Mouse (Mus musculus): ENCODE measurements around the gene Bicra. TPM values are rescaled to one million over a fixed set of nuclear protein-coding genes. Genes with fewer than 3 reads are reported as not detected.

The Bicra gene
- polyA plus RNA-seq, 1 experiment from 2014 or later: 3.5 TPM

- Histone ChIP-seq H3K4me1 (replicated peaks) (peaks cover 9% of the 10 kb centered on the region; the same call in 1 of the 2 replicates), H3K9ac (no peak overlapping the region), H3K27ac (no peak overlapping the region), H3K36me3 (no peaks in the 10 kb centered on the region), H3K9me3 (replicated peaks) (no peaks in the 10 kb centered on the region; the same call in 1 of the 2 replicates), H3K4me3 (no peak overlapping the region), H3K27me3 (peaks cover 24% of the 10 kb centered on the region), H3K4me2 (no peak overlapping the region)
- 51% methylated on average over 2 of the region's 2 CpGs for WGBS
- no peak for ATAC-seq (replicated peaks; ENCODE audit: insufficient number of reproducible peaks, insufficient read depth, low FRiP score, low read depth)
Observed at GRCm38 (mm10) chr7:16057136-16057534, 9.4 kb upstream of the Bicra start.

DNA sequence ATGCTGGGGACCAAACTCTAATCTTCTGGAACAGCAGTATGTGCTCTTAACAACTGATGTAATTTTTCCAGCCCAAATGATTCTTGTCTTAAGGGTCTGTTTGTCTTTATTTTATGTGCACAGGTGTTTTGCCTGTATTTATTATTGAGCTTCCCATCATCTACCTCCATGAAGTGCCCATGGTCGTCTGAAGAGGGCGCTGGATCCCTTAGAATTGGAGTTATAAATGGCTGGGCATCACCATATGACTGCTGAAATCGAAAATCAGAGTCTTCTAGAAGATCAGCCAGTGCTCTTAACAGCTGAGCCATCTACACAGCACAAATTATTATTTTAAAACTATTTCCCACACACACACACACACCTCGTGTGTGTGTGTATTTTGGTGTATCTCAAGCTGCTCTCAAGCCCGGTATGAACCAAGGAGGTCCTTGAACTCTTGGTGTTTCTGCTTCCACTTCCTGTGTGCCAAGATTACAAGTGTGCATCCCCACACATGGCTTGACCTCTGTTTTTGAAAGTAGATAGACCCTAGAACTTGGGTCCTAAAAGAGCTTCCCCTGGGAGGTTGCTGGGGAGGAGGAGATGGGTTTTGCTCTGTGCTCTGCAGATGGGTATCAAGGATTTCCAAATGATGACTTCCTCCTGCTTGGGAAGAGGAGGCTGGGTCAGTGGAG lies 8.9 kb upstream of the Bicra start:
- Histone ChIP-seq H3K36me3 (no peaks in the 10 kb centered on the region), H3K27ac (no peak overlapping the region), H3K4me3 (no peak overlapping the region), H3K9ac (no peak overlapping the region), H3K4me1 (replicated peaks) (peaks cover 14% of the 10 kb centered on the region), H3K9me3 (replicated peaks) (no peaks in the 10 kb centered on the region; the same call in 1 of the 2 replicates), H3K27me3 (peaks cover 19% of the 10 kb centered on the region), H3K4me2 (no peak overlapping the region)
- WGBS: 19% methylated on average over 5 of the region's 5 CpGs
- ATAC-seq (replicated peaks; ENCODE audit: insufficient number of reproducible peaks, insufficient read depth, low FRiP score, low read depth): no peak

DNA sequence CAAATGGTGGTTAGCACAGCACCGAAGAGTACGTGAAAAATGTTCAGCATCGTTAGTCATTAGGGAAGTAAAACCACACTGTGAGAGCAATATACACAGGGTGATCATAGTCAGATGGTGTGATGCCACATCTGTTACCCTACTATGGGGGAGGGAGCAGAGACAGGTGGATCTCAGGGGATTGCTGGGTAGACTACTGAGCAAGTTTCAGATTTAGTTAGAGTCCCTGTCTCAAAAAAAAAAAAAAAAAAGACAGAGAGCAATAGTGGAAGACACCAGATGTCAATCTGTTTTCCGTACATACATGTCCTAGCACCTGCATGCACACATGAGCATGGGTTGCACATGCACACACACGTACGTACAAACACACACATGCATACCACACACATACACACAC lies 7.9 kb upstream of the Bicra start:
- Histone ChIP-seq H3K27me3 (peaks cover 10% of the 10 kb centered on the region; the same call in 1 of the 2 replicates), H3K4me1 (replicated peaks) (peaks cover 13% of the 10 kb centered on the region), H3K9me3 (replicated peaks) (no peaks in the 10 kb centered on the region), H3K4me3 (no peak overlapping the region), H3K36me3 (no peaks in the 10 kb centered on the region), H3K4me2 (no peak overlapping the region), H3K27ac (no peak overlapping the region), H3K9ac (no peak overlapping the region)
- no peak for ATAC-seq (replicated peaks; ENCODE audit: insufficient number of reproducible peaks, insufficient read depth, low FRiP score, low read depth)
- 74% methylated on average over 6 of the region's 6 CpGs for WGBS

DNA sequence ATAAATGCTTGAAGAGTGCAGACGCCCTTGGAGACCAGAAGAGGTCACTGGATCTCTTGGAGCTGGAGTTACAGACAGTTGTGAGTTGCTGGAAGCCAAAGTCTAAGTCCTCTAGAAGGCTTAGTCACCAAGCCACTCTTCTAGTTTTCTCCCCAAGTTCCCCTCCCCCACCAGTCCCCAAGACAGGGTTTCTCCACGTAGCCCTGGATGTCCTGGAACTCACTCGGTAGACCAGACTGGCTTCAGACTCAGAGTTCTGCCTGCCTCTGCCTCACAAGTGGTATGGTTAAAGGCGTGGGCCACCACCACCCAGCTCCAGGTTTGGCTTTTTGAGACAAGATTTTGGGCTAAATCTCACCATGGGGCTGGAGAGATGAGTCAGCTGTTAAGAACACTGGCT lies 7.2 kb upstream of the Bicra start:
- peaks cover 4% of the 10 kb centered on the region; the same call in 1 of the 2 replicates for H3K27me3 ChIP-seq
- no peaks in the 10 kb centered on the region for H3K36me3 ChIP-seq
- no peaks in the 10 kb centered on the region for H3K9me3 ChIP-seq (replicated peaks)
- peaks cover 16% of the 10 kb centered on the region for H3K4me1 ChIP-seq (replicated peaks)
- no peak overlapping the region for H3K27ac ChIP-seq
- WGBS: 56% methylated on average over 4 of the region's 4 CpGs
- no peak overlapping the region for H3K9ac ChIP-seq
- ATAC-seq (replicated peaks; ENCODE audit: insufficient number of reproducible peaks, insufficient read depth, low FRiP score, low read depth): no peak
- H3K4me2 ChIP-seq: no peak overlapping the region
- H3K4me3 ChIP-seq: no peak overlapping the region

DNA sequence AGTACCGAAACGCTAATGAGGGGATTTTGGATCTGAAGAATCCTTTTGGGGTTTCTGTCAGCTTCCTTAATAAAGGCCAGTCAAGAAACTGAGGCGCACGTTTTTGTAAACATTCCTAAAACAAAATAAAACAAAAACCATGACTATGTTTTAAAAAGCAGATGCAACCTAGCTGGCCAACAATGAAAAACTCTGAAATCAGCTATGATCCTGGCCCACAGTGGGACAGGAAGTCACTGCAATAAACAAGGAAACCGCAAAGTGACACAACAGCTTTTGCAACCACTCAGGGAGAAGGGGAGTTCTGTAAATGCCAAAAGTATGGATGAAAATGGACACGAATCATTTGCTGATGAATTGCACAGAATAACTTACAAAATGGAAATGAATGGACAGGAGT lies 5.4 kb upstream of the Bicra start:
- no peak for ATAC-seq (replicated peaks; ENCODE audit: insufficient number of reproducible peaks, insufficient read depth, low FRiP score, low read depth)
- Histone ChIP-seq H3K36me3 (no peaks in the 10 kb centered on the region), H3K27ac (peak overlapping the region; percentile 87), H3K4me1 (replicated peaks) (peaks cover 27% of the 10 kb centered on the region), H3K4me2 (peak overlapping the region; percentile 84), H3K4me3 (peak overlapping the region; percentile 63), H3K9ac (no peak overlapping the region), H3K9me3 (replicated peaks) (no peaks in the 10 kb centered on the region), H3K27me3 (no peaks in the 10 kb centered on the region)
- WGBS: 13% methylated on average over 6 of the region's 6 CpGs

DNA sequence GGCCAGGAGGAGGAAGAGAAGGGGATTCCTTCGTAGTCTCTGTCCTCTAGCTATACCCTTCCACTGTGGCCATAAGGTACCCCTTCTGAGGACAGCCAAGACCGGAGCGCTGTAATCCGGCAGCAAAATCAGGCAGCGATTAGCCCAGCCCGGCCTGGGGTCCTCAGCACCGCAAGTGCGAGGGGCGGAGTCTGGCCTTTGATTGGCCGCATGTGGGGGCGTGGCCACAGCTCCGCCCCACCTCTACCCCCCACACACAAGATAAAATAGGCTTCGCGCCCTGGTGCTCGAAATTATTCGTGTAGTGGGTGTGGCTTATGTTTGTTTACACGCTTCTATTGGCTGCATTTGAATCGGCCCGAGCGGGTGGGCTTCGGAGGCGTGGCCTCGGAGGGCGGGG lies 5.0 kb upstream of the Bicra start:
- Histone ChIP-seq H3K4me2 (peak overlapping the region; percentile 84), H3K9ac (peak overlapping the region; percentile 65), H3K9me3 (replicated peaks) (no peaks in the 10 kb centered on the region), H3K27me3 (no peaks in the 10 kb centered on the region), H3K36me3 (no peaks in the 10 kb centered on the region), H3K27ac (peak overlapping the region; percentile 87), H3K4me1 (replicated peaks) (peaks cover 27% of the 10 kb centered on the region), H3K4me3 (peak overlapping the region; percentile 63)
- under 1% methylated on average over 24 of the region's 24 CpGs for WGBS
- peak; percentile 81 for ATAC-seq (replicated peaks; ENCODE audit: insufficient number of reproducible peaks, insufficient read depth, low FRiP score, low read depth)

- Histone ChIP-seq H3K9me3 (replicated peaks) (no peaks in the 10 kb centered on the region), H3K4me3 (peak overlapping the region; percentile 63), H3K27ac (peak overlapping the region; percentile 87), H3K27me3 (no peaks in the 10 kb centered on the region), H3K9ac (peak overlapping the region; percentile 65), H3K36me3 (no peaks in the 10 kb centered on the region), H3K4me2 (peak overlapping the region; percentile 84), H3K4me1 (replicated peaks) (peaks cover 27% of the 10 kb centered on the region)
- peak; percentile 8; the same call in 1 of the 2 replicates for ATAC-seq (replicated peaks; ENCODE audit: insufficient number of reproducible peaks, insufficient read depth, low FRiP score, low read depth)
- WGBS: 3% methylated on average over 19 of the region's 19 CpGs
Observed at GRCm38 (mm10) chr7:16051883-16052595, 4.3 kb upstream of the Bicra start.

GRCm38 (mm10) chr7:16050600-16050999 lies 2.9 kb upstream of the Bicra start:
- 93% methylated on average over 3 of the region's 3 CpGs for WGBS
- no peak overlapping the region for H3K27ac ChIP-seq
- H3K36me3 ChIP-seq: no peaks in the 10 kb centered on the region
- no peak overlapping the region for H3K9ac ChIP-seq
- H3K4me3 ChIP-seq: no peak overlapping the region
- ATAC-seq (replicated peaks; ENCODE audit: insufficient number of reproducible peaks, insufficient read depth, low FRiP score, low read depth): no peak
- H3K4me1 ChIP-seq (replicated peaks): peaks cover 36% of the 10 kb centered on the region
- H3K9me3 ChIP-seq (replicated peaks): no peaks in the 10 kb centered on the region
- H3K27me3 ChIP-seq: no peaks in the 10 kb centered on the region
- H3K4me2 ChIP-seq: no peak overlapping the region

- 81% methylated on average over 7 of the region's 7 CpGs for WGBS
- H3K36me3 ChIP-seq: no peaks in the 10 kb centered on the region
- H3K9me3 ChIP-seq (replicated peaks): no peaks in the 10 kb centered on the region
- H3K4me1 ChIP-seq (replicated peaks): peaks cover 47% of the 10 kb centered on the region
- peak overlapping the region; percentile 92 for H3K4me3 ChIP-seq
- no peak for ATAC-seq (replicated peaks; ENCODE audit: insufficient number of reproducible peaks, insufficient read depth, low FRiP score, low read depth)
- H3K27me3 ChIP-seq: no peaks in the 10 kb centered on the region
- peak overlapping the region; percentile 95 for H3K27ac ChIP-seq
- H3K9ac ChIP-seq: peak overlapping the region; percentile 79; the same call in 1 of the 2 replicates
- H3K4me2 ChIP-seq: peak overlapping the region; percentile 95
Observed at GRCm38 (mm10) chr7:16049576-16049915, 1.8 kb upstream of the Bicra start.

DNA sequence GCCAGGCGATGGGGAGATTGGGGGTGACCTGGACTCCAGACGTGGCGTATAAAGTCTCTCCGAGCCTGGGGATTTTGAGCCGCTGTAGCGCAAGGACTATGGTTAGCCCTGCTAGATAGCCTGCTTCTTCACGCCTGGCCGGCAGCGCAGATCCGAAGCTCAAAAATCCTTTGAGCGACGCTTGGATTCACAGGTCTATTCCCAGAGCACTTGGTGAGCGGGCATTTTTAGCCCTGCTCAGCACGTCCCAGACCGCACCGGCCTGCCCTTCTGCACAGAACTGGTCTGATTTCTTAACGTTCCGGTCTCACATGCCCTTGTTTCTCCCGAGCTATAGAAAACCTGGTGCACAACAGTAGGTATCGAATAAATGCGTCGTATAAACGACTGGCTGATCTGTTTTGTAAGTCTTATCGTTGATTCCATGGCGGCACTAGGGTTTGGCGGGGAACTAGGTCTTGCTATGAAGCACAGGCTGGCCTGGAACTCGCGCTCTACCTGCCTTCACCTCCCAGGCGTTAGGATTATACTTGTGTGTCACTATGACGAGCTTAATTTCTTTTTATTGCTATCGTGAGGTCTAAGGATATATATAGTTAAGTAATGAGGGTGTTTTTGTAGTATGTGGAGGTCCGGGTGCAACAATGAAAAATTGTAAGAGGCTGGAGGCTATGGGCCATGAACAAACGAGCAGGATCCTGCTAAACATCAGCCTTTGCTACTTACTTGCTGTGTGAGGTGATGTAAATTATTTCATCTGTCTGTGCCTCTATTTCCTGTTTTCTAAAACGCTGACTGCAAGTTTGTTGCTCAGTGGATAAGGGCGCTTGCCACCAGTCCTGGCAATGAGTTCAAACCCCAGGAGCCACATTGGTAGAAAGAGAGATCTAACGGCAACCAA lies 1.2 kb upstream of the Bicra start:
- Histone ChIP-seq H3K4me3 (peak overlapping the region; percentile 92), H3K27ac (peak overlapping the region; percentile 95), H3K4me2 (peak overlapping the region; percentile 95), H3K9me3 (replicated peaks) (no peaks in the 10 kb centered on the region), H3K36me3 (no peaks in the 10 kb centered on the region), H3K9ac (peak overlapping the region; percentile 79), H3K27me3 (no peaks in the 10 kb centered on the region), H3K4me1 (replicated peaks) (peaks cover 53% of the 10 kb centered on the region)
- no peak for ATAC-seq (replicated peaks; ENCODE audit: insufficient number of reproducible peaks, insufficient read depth, low FRiP score, low read depth)
- 7% methylated on average over 36 of the region's 36 CpGs for WGBS

DNA sequence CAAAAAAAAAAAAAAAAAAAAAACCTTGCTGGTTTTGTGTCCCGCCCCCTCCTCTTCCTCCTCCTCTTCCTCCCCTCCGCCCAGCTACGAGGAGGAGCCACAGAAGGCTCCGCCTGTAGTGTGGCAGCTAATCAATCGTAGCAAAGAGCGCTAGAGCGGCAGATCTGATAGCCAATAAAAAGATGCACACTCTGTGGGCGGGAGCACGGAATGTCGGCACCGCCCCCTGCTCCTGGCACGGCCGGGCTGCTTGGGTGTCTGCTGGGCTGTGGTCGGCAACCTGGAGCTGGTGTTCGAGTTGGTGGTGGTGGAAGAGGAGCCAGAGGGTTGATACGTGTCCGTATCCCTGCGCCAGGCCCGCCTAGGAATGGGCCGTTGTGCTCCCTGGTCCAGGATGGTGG lies 443 bp upstream of the Bicra start:
- peak overlapping the region; percentile 95 for H3K27ac ChIP-seq
- peak; percentile 83 for ATAC-seq (replicated peaks; ENCODE audit: insufficient number of reproducible peaks, insufficient read depth, low FRiP score, low read depth)
- peak overlapping the region; percentile 98 for H3K9ac ChIP-seq
- 0% methylated on average over 19 of the region's 20 CpGs for WGBS
- peak overlapping the region; percentile 92 for H3K4me3 ChIP-seq
- H3K4me2 ChIP-seq: peak overlapping the region; percentile 95
- H3K36me3 ChIP-seq: no peaks in the 10 kb centered on the region
- no peaks in the 10 kb centered on the region for H3K27me3 ChIP-seq
- H3K9me3 ChIP-seq (replicated peaks): no peaks in the 10 kb centered on the region
- H3K4me1 ChIP-seq (replicated peaks): peaks cover 51% of the 10 kb centered on the region

Data from heart, embryonic 15.5 days (tissue).